Mouse (Mus musculus) liver, embryonic 14.5 days (tissue): ENCODE results near the gene Tedc2.
A peak's percentile ranks its signal among the peaks of the same experiment; 100 is the strongest.

Source experiments
- CTCF ChIP-seq: IDR thresholded peaks from 2 replicates; pipeline ENCODE4 v1.5.1; 2016; ENCODE audit warnings: antibody characterized with exemption, low read depth, control low read depth
- EP300 ChIP-seq: IDR thresholded peaks from 2 replicates; pipeline ENCODE4 v1.6.1; 2016; ENCODE audit warnings: antibody characterized with exemption, low read depth

DNA sequence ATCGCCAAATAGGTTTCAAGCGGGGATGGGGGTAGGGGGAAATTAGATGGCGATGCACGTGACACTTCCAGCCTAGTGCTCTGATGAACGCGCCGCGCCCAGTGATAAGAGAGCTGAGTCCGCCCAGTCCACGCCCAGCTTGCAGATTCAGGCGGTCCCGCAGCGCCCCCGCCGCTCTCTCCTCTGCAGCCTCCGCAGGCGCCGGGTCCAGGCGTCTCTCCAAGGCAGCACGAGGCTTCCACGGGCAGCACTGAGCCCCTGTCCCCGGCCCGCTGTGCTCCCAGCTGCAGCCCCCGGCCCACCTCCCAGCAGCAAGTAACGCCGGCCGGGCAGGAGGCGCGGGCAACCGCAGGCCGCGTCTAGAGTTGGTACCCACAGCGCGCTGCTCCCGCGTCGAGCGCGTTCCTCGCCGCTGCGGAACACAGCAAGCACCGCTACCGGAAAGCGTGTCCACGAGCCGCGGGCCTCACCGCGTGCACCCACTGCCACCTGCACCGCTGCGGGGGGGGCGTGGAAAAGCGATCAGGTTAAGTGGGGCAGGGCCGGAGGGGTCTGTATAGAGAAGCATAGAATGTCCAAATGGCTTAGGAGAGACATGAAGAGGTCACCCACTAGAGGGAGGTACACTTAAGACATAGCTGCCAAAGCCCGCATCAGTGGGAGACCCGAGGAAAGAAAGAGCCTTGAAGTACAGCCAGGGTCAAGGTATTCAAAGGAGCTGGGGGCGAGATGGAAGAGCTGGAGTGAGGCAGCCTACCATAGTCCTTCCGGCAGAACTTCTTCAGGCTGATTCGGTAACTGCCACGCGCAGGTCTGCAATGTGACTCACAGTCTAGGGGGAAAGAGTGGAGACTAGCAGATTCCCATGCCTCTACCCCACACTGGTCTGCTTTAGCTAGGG lies 13.9 kb downstream of the Tedc2 start:
- TF ChIP-seq CTCF: peak; percentile 54
- TF ChIP-seq EP300: 0 out of 2 replicates have a peak, but pooled peaks have one; percentile 18
